Mouse (Mus musculus) limb, embryonic 11.5 days (tissue): ENCODE data around the gene Aida. TPM values are rescaled to one million over a fixed set of nuclear protein-coding genes. Genes with fewer than 3 reads are reported as not detected.
"Not testable (repeated sequence)": the region's sequence is repeated elsewhere in the genome, so short reads cannot be mapped to it uniquely, and the experiment has no call there.

Experiments used
- ATAC-seq: fragments of 200-750 bp; cut with Nextera tagmentation; 2 replicates; pipeline ENCODE4 v1.8.0; 2017; ENCODE audit warnings: low read depth; ENCODE audit not compliant: insufficient number of reproducible peaks, low FRiP score, low TSS enrichment
- DNase-seq: peaks from one replicate; pipeline ENCODE4 v3.0.0-alpha.2; 2015; ENCODE audit warnings: low spot score
- H3K27ac ChIP-seq: fragments of 300-500 bp; sonication (generic); replicated peaks from 2 replicates; pipeline ENCODE4 v1.5.1; 2014; ENCODE audit warnings: low read depth, mild to moderate bottlenecking, low read length
- H3K27me3 ChIP-seq: fragments of 300-500 bp; sonication (generic); 2 replicates; pipeline ENCODE4 v1.6.1; 2014; ENCODE audit warnings: mild to moderate bottlenecking, low read length, mixed read lengths; ENCODE audit not compliant: control insufficient read depth, insufficient read depth
- H3K36me3 ChIP-seq: fragments of 300-500 bp; sonication (generic); 2 replicates; pipeline ENCODE4 v1.6.1; 2014; ENCODE audit warnings: mild to moderate bottlenecking, low read length, moderate library complexity, mixed read lengths; ENCODE audit not compliant: control insufficient read depth, insufficient read depth
- H3K4me1 ChIP-seq: fragments of 300-500 bp; sonication (generic); 2 replicates; pipeline ENCODE4 v1.6.1; 2014; ENCODE audit warnings: low read length, mixed read lengths; ENCODE audit not compliant: control insufficient read depth, insufficient read depth
- H3K4me2 ChIP-seq: fragments of 300-500 bp; sonication (generic); 2 replicates; pipeline ENCODE4 v1.6.1; 2014; ENCODE audit warnings: low read depth, mild to moderate bottlenecking, moderate library complexity; ENCODE audit not compliant: severe bottlenecking
- H3K4me3 ChIP-seq: fragments of 300-500 bp; sonication (generic); 2 replicates; pipeline ENCODE4 v1.5.1; 2014; ENCODE audit warnings: low read depth, low read length
- H3K9ac ChIP-seq: fragments of 300-500 bp; sonication (generic); 2 replicates; pipeline ENCODE4 v1.6.1; 2014; ENCODE audit warnings: mild to moderate bottlenecking, low read length
- H3K9me3 ChIP-seq: fragments of 300-500 bp; sonication (generic); 2 replicates; pipeline ENCODE4 v1.6.1; 2016; ENCODE audit warnings: low read length; ENCODE audit not compliant: control insufficient read depth
- WGBS: fragments of 180-500 bp; shearing (Covaris S2); extraction: QIAGEN DNeasy Blood & Tissue Kit; methylation state at CpG from one replicate; pipeline ENCODE4 v1.1.7; 2014; 5-methylcytosine and 5-hydroxymethylcytosine counted together
- polyA plus RNA-seq: library from polyadenylated mRNA; unstranded; fragments of >200 nt; fragmentation: Nextera tagmentation; extraction: Ambion mirVana; gene quantifications from 2 replicates; pipeline ENCODE4 v1.2.1, GENCODE M21; 2014

Aida gene
- polyA plus RNA-seq, 1 experiment from 2014 or later = 42.4 TPM

DNA sequence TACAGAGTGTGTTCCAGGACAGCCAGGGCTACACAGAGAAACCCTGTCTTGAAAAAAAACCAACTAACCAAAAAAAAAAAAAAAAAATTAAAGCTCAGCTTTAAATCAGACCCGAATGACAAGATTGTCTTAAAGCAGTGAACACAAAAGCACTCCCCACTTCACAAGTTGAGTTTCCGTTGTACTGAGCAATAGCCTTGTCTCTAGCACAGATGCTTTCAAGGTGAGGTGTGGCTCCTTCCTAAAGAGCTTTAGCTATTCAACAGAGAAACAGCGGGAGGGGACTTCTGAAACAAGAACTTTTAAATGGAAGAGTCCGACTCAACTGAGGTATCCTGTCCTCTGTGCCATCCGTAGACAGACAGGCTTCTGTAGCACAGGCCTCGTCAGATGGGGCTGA is 28.0 kb downstream of the Aida start:
- H3K27me3 ChIP-seq = no peaks in the 10 kb centered on the region
- H3K27ac ChIP-seq = no peak overlapping the region
- ATAC-seq = no peak
- H3K4me2 ChIP-seq = no peak overlapping the region
- no peak overlapping the region for H3K9ac ChIP-seq
- no peaks in the 10 kb centered on the region for H3K9me3 ChIP-seq
- H3K4me3 ChIP-seq = no peak overlapping the region
- peaks cover 5% of the 10 kb centered on the region; the same call in 1 of the 2 replicates for H3K36me3 ChIP-seq
- 97% methylated on average over 6 of the region's 6 CpGs for WGBS
- no peaks in the 10 kb centered on the region for H3K4me1 ChIP-seq
- DNase-seq = no peak

DNA sequence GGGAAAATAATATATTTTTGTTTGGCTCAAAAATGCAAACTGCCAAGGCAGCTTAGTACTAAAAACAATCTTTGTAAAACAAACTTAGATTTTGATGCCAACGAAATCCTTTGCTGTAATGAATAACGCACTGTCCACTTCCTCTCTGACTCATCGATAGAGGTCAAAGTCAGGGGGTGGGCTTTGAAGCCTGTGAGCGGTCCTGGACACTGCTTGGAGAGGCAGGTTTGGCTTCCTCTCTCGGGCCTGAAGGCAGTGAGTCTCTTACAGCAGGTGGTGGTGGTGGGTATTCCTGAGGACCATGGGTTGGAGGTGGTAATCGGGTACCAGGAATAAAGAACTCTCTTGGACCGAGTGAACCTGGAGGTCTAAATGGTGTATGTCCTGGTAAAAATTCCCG is 30.8 kb downstream of the Aida start:
- peaks cover 15% of the 10 kb centered on the region for H3K36me3 ChIP-seq
- WGBS = 93% methylated on average over 8 of the region's 8 CpGs

DNA sequence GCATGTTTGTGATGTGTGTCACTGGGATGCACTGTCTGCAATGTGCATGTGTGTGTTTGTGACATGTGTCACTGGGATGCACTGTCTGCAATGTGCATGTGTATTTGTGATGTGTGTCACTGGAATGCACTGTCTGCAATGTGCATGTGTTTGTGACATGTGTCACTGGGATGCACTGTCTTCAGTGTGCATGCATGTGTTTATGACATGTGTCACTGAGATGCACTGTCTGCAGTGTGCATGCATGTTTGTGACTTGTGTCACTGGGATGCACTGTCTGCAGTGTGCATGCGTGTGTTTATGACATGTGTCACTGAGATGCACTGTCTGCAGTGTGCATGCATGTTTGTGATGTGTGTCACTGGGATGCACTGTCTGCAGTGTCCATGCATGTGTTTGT is 46.5 kb downstream of the Aida start:
- not testable (repeated sequence) for H3K27ac ChIP-seq, H3K4me3 ChIP-seq, H3K27me3 ChIP-seq, H3K36me3 ChIP-seq, H3K9ac ChIP-seq, H3K4me1 ChIP-seq, H3K4me2 ChIP-seq, DNase-seq, ATAC-seq, H3K9me3 ChIP-seq
- WGBS = 100% methylated on average over 1 of the region's 1 CpGs

More for the DNA sequence above, 30.8 kb downstream of the Aida start:
- ATAC-seq (no peak), DNase-seq (no peak)
- Histone ChIP-seq H3K27me3 (no peaks in the 10 kb centered on the region), H3K9ac (no peak overlapping the region), H3K9me3 (no peaks in the 10 kb centered on the region), H3K4me2 (no peak overlapping the region), H3K27ac (no peak overlapping the region), H3K4me3 (no peak overlapping the region), H3K4me1 (no peaks in the 10 kb centered on the region)

DNA sequence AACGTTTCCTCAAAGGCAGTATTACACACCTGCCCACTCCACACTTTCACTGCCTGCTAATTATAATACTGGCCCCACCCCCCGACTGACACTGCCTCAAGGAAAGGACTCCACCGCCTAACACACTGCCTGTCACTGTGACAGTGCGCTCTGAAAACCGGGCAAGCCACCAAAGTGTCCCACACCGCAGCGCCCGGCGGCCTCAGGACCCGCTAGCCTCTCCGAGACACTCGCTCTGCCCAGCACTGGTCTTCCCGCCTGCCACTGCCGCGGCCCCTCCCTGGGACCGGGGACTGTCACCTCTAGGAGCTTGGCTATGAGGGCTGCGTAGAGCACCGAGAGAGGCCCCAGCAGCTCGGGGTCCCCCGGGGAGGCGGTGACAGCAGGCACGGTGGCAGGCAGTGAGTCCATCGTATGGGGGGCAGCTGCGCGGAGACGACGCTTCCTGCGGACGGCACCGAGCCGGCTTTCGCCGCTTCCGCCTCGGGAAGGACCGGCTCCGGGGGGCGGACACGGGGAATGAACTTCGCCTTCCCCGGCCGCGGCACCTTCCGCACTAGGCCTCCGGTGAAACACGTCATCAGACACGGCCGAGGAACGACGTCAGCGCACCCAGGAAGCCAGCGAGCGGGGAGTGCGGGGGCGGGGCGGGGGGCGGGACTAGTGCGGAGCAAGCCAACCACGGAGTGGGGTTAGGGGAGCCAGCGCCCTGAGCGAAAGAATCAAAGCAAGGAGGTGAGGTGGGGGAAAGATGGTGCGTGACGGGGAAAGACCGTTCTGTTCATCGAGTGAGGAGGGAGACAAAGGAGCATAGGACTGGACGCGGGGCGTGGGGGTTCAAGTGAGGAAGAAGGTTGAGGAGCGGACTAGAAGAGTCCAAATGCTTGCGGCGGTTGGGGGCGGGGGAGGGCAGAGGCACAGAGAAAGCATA is 48.8 kb downstream of the Aida start:
- WGBS = under 1% methylated on average over 71 of the region's 72 CpGs
- Histone ChIP-seq H3K4me1 (peaks cover 5% of the 10 kb centered on the region; the same call in 1 of the 2 replicates), H3K4me3 (peak overlapping the region; percentile 84), H3K36me3 (peaks cover 2% of the 10 kb centered on the region), H3K27me3 (no peaks in the 10 kb centered on the region), H3K9ac (peak overlapping the region; percentile 82), H3K9me3 (no peaks in the 10 kb centered on the region), H3K27ac (no peak overlapping the region; the same call in 1 of the 2 replicates), H3K4me2 (peak overlapping the region; percentile 97)
- ATAC-seq = peak; percentile 93
- peak; percentile 79 for DNase-seq

DNA sequence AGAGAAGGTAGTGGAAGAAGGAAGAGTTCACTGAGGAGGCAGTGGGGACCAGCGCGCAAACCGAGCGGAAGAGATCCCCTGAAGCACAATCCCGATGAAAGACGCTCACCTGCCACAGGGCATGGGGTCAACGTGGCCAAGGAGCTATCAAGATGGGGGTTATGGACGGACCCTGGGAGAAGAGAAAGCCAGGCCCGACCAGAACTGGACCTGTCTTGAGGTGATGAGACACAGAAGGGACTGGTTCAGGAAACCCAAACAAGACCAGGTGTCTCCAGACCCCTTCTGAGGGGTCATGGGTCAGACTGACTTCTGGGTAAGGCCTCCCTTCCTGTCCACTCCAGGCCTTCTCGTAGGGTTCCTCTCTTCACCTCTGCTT is 49.4 kb downstream of the Aida start:
- Histone ChIP-seq H3K27ac (no peak overlapping the region), H3K4me2 (peak overlapping the region; percentile 97), H3K4me1 (peaks cover 5% of the 10 kb centered on the region; the same call in 1 of the 2 replicates), H3K9ac (peak overlapping the region; percentile 82), H3K36me3 (peaks cover 2% of the 10 kb centered on the region), H3K4me3 (peak overlapping the region; percentile 84), H3K27me3 (no peaks in the 10 kb centered on the region), H3K9me3 (no peaks in the 10 kb centered on the region)
- ATAC-seq (peak; percentile 26; the same call in 1 of the 2 replicates), DNase-seq (no peak)
- WGBS = 11% methylated on average over 10 of the region's 10 CpGs

DNA sequence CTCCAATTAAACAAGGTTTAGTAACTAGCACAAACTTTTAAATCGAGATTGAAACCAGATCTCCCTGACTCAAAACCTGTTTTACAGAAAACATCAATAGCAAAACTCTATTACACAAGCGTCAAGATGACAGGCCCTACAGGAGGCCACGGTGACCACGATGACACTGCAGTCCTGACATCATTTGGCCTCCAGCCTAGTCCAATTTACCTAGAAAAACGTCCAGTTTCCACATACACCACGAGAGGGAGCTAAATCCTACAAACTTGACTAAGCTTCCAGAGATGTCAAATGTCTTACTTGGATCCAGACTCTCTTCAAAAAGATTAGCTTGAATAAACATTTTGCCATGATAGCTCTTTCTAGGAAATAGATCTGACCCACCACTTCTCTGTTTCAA is 53.5 kb downstream of the Aida start:
- Histone ChIP-seq H3K4me3 (no peak overlapping the region), H3K36me3 (no peaks in the 10 kb centered on the region; the same call in 1 of the 2 replicates), H3K4me1 (peaks cover 5% of the 10 kb centered on the region; the same call in 1 of the 2 replicates), H3K9me3 (no peaks in the 10 kb centered on the region), H3K27ac (no peak overlapping the region), H3K4me2 (no peak overlapping the region), H3K27me3 (no peaks in the 10 kb centered on the region), H3K9ac (no peak overlapping the region)
- ATAC-seq = no peak
- 38% methylated on average over 6 of the region's 6 CpGs for WGBS
- DNase-seq = peak; percentile 58

DNA sequence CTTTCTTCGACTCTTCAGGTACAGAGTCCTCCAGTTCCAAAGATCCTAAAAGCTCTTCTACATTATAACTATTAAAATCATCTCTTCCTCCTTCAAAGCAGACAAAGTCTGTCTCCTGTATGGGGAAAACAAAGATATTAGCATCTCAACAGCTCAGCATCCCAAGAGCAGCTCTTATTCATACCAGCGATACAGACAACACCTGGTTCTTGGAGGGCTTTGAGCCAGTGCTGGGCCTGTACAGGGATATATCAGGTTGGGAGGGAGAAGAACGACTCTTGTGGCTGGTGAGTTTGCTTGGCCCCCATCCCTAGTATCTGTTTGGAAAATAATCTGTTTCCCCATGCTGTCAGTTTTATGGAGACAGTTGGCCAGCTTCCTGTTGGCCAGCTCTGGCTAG is 62.5 kb downstream of the Aida start:
- Histone ChIP-seq H3K9me3 (no peaks in the 10 kb centered on the region), H3K9ac (no peak overlapping the region), H3K27ac (no peak overlapping the region), H3K4me1 (no peaks in the 10 kb centered on the region), H3K4me3 (no peak overlapping the region), H3K4me2 (no peak overlapping the region), H3K27me3 (no peaks in the 10 kb centered on the region), H3K36me3 (no peaks in the 10 kb centered on the region; the same call in 1 of the 2 replicates)
- no peak for ATAC-seq
- no peak for DNase-seq
- 95% methylated on average over 3 of the region's 3 CpGs for WGBS

DNA sequence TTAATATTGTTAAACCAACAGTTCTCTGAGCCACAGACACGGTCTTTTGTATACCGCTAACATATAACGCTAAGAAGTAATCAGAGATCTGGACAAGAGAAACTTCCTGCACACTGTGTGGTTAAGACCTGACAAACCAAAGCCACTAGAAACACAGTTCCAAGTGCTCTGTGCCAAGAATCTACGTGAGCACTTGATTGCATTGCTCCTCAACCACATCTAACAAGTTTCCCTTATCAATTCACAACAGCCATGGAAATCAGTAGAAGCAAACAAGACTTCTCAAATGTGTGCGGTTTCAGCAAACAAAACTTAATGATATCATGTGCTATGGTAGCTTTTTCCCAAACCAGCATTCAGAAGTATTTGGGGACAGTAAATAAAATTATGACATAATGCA is 65.9 kb downstream of the Aida start:
- no peaks in the 10 kb centered on the region for H3K27me3 ChIP-seq
- H3K4me2 ChIP-seq = no peak overlapping the region
- no peaks in the 10 kb centered on the region for H3K4me1 ChIP-seq
- WGBS = 94% methylated on average over 5 of the region's 5 CpGs
- H3K4me3 ChIP-seq = no peak overlapping the region
- no peak overlapping the region for H3K9ac ChIP-seq
- no peak overlapping the region for H3K27ac ChIP-seq
- H3K9me3 ChIP-seq = no peaks in the 10 kb centered on the region
- ATAC-seq (no peak), DNase-seq (no peak)
- peaks cover 3% of the 10 kb centered on the region; the same call in 1 of the 2 replicates for H3K36me3 ChIP-seq
